Mouse (Mus musculus) kidney, postnatal 36 days (tissue): ENCODE measurements around the gene Ccdc84.

Source experiments
- DNase-seq, 2 experiments: peaks; one replicate each; pipeline ENCODE4 v3.0.0; 2021 to 2022; ENCODE audit warnings: mixed read lengths in 2 of 2

The Ccdc84 gene

DNA sequence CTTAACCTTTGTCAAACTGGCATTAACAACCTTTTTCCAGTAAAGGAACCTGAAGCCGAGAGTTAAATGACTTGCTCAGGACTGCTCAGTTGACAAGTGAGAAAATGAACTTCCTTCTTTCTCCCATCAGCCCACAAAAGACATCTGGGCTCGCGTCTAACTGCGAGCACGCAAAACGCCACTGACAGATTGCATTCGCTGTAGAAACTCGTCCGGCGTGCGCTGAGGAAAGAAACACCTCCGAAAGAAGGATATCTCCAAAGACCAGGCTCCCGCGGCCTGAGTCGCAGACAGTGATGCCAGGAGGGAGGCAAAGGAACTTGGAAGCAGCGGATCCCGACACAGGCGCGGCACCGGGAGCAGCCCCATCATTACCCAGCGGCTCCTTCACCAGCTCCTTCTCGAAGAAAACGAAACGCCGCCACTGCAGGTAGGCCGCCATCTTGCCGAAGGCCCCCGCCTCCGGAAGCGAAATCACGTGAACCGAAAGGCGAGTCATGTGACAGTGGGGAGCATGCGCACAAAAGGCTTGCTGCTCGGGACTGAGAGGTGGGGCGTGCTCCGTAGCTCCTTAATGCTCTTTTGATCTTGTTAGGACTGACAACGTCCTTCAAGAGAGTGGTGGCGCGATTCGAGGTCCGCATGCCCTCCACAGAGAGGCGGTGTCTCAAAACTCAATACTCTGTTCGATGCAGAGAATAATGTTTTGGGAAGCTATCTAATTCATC is 57.0 kb downstream of the Ccdc84 start, which contains the start of gene Vps11:
Vps11 (minus strand) TSS at position 481 of the 728 bp plus-strand sequence.
- DNase-seq, result peak; percentile 95 to 97
